Mouse (Mus musculus) liver, adult 2 months (tissue): Measurements from ENCODE around the gene Krtcap2. TPM values are rescaled to one million over a fixed set of nuclear protein-coding genes. Genes with fewer than 3 reads are reported as not detected.
"Not testable (repeated sequence)": the region's sequence is repeated elsewhere in the genome, so short reads cannot be mapped to it uniquely, and the experiment has no call there.

Experiments
- DNase-seq: peaks from one replicate; pipeline ENCODE4 v3.0.0-alpha.2; 2011; ENCODE audit warnings: low read depth, low spot score; ENCODE audit errors: extremely low read depth
- H3K27ac ChIP-seq: fragments of 200-500 bp; replicated peaks from 2 replicates; pipeline ENCODE4 v1.5.1; 2012; ENCODE audit warnings: low read depth, mild to moderate bottlenecking, control low read depth, inconsistent platforms, low read length; ENCODE audit not compliant: insufficient read depth
- H3K27me3 ChIP-seq: fragments of 200-500 bp; 2 replicates; pipeline ENCODE4 v1.6.1; 2012; ENCODE audit warnings: mild to moderate bottlenecking, moderate library complexity, low read length, inconsistent platforms; ENCODE audit not compliant: control insufficient read depth, insufficient read depth
- H3K36me3 ChIP-seq: fragments of 200-500 bp; 2 replicates; pipeline ENCODE4 v1.6.1; 2012; ENCODE audit warnings: low read length, inconsistent platforms; ENCODE audit not compliant: control insufficient read depth, insufficient read depth
- H3K4me1 ChIP-seq: fragments of 200-500 bp; 2 replicates; pipeline ENCODE4 v1.6.1; 2011; ENCODE audit warnings: low read length; ENCODE audit not compliant: control insufficient read depth, insufficient read depth
- H3K4me3 ChIP-seq: fragments of 200-500 bp; 2 replicates; pipeline ENCODE4 v1.5.1; 2011; ENCODE audit warnings: low read depth, mild to moderate bottlenecking, control low read depth, low read length, moderate library complexity; ENCODE audit not compliant: insufficient read depth
- H3K79me2 ChIP-seq: fragments of 200-500 bp; 2 replicates; pipeline ENCODE4 v1.6.1; 2012; ENCODE audit warnings: inconsistent platforms, mild to moderate bottlenecking, low read length, moderate library complexity; ENCODE audit not compliant: control insufficient read depth, insufficient read depth
- H3K9ac ChIP-seq: fragments of 200-500 bp; 2 replicates; pipeline ENCODE4 v1.6.1; 2012; ENCODE audit warnings: low read depth, mild to moderate bottlenecking, control low read depth, inconsistent platforms, low read length
- CTCF ChIP-seq: fragments of 200-500 bp; IDR thresholded peaks from 2 replicates; pipeline ENCODE4 v1.5.1; 2011; ENCODE audit warnings: low read depth, low read length, control low read depth
- POLR2A ChIP-seq: fragments of 200-500 bp; IDR thresholded peaks from 2 replicates; pipeline ENCODE4 v1.6.1; 2011; ENCODE audit warnings: low read length, control low read depth; ENCODE audit not compliant: insufficient read depth; ENCODE audit errors: extremely low read depth
- WGBS: fragments of 180-500 bp; shearing (Covaris S2); methylation state at CpG from one replicate; pipeline ENCODE4 v1.1.7; 2018; 5-methylcytosine and 5-hydroxymethylcytosine counted together
- polyA plus RNA-seq: library from polyadenylated mRNA; depleted of rRNA; stranded (reverse); fragments of >200 nt; gene quantifications from 2 replicates; pipeline ENCODE4 v1.2.3, GENCODE M21; 2012
- total RNA-seq: library from RNA; depleted of rRNA; stranded (reverse); fragments of >200 nt; gene quantifications from 2 replicates; pipeline ENCODE4 v1.2.3, GENCODE M21; 2014

Krtcap2 gene
- total and polyA plus RNA-seq, 2 experiments: 45.1 to 197 TPM

DNA sequence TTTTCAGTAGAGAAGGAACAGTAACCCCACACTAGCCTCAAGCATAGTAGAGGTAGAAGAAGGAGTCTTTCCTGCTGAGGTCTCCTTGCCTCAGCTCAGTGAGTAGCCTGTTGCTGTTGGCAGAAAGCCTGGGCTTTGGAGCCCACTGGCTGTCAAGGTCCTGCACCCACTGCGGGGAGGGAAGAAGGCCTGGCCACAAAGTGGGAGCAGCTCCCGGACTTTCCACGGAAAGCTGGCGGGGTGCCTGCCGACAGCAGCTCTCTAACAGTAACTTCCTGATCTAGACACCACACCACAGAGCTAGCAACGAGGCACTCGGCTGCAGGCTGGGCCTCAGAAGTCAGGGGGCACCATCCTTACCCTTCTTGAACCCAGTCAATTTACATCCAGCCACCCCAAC lies 35.0 kb upstream of the Krtcap2 start:
- H3K27me3 ChIP-seq: no peaks in the 10 kb centered on the region
- H3K4me1 ChIP-seq: no peaks in the 10 kb centered on the region; the same call in 1 of the 2 replicates
- TF ChIP-seq CTCF (no peak), POLR2A (no peak)
- no peak overlapping the region for H3K4me3 ChIP-seq
- WGBS: 56% methylated on average over 7 of the region's 7 CpGs
- H3K9ac ChIP-seq: no peak overlapping the region
- H3K27ac ChIP-seq: no peak overlapping the region
- peaks cover 5% of the 10 kb centered on the region; the same call in 1 of the 2 replicates for H3K36me3 ChIP-seq
- no peaks in the 10 kb centered on the region for H3K79me2 ChIP-seq
- no peak for DNase-seq

DNA sequence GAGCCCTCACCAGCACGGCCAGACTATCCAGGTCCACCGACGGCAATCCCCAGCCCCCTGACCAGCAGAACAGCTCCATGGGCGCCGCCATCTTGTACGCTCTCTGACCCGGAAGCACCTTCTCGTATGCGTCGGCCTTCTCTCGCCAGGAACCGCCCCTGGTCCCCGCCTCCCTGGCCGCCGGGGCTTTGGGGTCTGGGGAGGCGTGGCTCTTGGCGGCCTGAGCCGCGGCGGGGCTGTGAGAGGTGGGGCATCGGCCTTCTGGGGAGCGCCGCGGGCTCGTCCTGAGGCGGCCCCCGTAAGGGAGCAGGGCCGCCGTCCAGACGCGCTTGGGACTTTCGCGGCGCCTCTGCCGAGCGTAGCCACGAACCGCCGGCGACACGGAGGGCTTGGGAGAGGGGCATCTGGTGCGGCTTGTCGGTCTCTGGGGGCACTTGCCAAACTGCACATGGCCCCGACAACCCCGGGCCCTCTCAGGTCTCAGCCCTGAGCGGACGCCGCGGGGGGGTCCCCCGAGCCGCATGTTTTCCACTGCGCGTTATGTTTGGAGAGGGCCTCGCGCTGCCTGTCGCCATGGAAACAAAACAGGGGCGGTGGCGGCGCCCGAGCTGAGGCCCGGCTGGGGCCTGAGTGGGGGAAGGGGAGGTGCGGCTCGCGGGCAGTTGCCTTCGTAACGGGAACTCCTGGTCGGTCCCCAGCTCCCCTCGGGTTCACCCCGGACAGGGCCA lies 31.8 kb upstream of the Krtcap2 start:
- under 1% methylated on average over 69 of the region's 69 CpGs for WGBS
- no peaks in the 10 kb centered on the region for H3K27me3 ChIP-seq
- no peaks in the 10 kb centered on the region; the same call in 1 of the 2 replicates for H3K36me3 ChIP-seq
- TF ChIP-seq POLR2A (0 out of 2 replicates have a peak, but pooled peaks have one; percentile 19), CTCF (no peak)
- no peaks in the 10 kb centered on the region; the same call in 1 of the 2 replicates for H3K4me1 ChIP-seq
- peak overlapping the region; percentile 77 for H3K9ac ChIP-seq
- H3K79me2 ChIP-seq: no peaks in the 10 kb centered on the region
- peak; percentile 78 for DNase-seq
- peak overlapping the region; percentile 62 for H3K27ac ChIP-seq
- H3K4me3 ChIP-seq: peak overlapping the region; percentile 96

DNA sequence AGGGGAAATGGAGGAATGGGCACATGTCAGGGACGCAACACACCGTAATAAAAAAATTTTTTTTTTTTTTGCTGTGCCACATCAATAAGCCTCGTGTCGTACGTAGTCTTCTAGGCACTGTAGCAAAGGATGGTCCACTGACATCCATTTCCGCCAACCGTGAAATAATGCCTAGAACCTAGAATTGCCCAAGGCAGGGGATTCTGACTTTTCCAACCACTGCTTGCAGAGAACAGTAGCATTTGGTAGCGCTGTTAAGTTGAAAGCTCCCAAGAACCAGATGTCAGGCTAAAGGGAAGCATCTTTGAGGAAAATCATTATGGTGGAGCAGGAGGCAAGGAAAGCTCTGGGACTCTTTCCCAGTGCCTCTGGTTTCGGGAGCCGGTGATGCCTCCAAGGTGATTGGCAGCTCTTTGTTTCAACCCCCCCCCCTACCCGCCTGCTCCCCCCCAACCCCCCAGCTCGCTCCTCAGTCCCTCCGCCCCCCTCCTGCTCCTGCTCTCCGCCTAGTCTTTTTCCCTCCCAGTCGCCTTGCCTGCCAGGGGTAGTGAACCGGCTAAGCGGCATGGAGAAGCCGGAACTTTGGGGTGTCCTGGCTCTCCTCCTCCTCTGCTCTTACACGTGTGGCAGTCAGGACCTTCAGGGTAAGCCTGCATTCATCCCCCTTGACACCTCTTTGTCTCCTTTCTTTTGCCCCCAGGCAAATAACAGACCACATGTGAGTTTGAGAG lies 30.9 kb upstream of the Krtcap2 start, which contains the start of gene Thbs3:
Gene Thbs3, plus strand, starts transcription at position 500 of the 731 bp plus-strand sequence.
- Histone ChIP-seq H3K9ac (peak within 1 kb of the TSS; percentile 71), H3K4me3 (peak within 1 kb of the TSS; percentile 96), H3K36me3 (no peaks in the 10 kb centered on the region), H3K4me1 (no peaks in the 10 kb centered on the region; the same call in 1 of the 2 replicates), H3K79me2 (no peaks in the 10 kb centered on the region), H3K27ac (peak within 1 kb of the TSS; percentile 21), H3K27me3 (no peaks in the 10 kb centered on the region)
- 18% methylated on average over 19 of the region's 19 CpGs for WGBS
- DNase-seq: no peak
- TF ChIP-seq CTCF (no peak), POLR2A (no peak)

DNA sequence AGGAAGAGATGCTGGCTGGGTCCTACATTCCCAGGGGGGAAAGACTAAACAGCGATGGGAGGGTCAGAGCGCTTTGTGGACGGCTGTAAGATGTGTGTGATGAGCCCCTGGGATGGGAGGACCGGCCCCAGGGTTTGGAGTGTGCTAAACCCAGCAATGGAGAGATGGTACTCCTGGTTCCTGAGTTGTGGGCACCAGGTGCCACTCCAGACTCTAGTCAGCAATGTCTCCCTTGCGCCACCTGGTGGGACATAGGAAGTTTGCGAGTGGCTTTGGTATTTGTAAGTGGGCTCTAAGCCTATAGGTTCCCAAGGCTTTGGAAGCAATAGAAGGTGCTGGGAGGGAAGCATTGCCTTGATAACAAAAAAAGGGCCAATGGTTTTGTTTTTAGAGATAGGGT lies 29.9 kb upstream of the Krtcap2 start:
- no peaks in the 10 kb centered on the region; the same call in 1 of the 2 replicates for H3K4me1 ChIP-seq
- peak; percentile 53 for DNase-seq
- under 1% methylated on average over 6 of the region's 6 CpGs for WGBS
- TF ChIP-seq CTCF (peak; percentile 91), POLR2A (no peak)
- no peak overlapping the region for H3K4me3 ChIP-seq
- H3K79me2 ChIP-seq: no peaks in the 10 kb centered on the region
- no peak overlapping the region for H3K9ac ChIP-seq
- H3K27me3 ChIP-seq: no peaks in the 10 kb centered on the region
- no peaks in the 10 kb centered on the region for H3K36me3 ChIP-seq
- H3K27ac ChIP-seq: no peak overlapping the region

DNA sequence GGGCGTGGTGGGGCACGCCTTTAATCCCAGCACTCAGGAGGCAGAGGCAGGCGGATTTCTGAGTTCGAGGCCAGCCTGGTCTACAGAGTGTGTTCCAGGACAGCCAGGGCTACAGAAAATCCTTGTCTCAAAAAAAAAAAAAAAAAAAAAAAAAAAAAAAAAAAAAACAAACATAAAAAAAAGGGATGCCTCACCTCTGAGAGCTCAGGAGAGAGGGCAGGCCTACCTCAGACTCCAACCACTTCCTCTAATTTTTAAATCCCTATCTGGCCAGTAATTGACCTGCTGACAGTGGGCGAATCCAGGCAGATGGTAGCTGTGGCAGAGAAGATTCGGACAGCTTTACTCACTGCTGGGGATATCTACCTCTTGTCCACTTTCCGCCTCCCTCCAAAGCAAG lies 29.4 kb upstream of the Krtcap2 start:
- not testable (repeated sequence) for H3K27ac ChIP-seq, H3K36me3 ChIP-seq, DNase-seq, H3K79me2 ChIP-seq, H3K27me3 ChIP-seq, H3K9ac ChIP-seq, H3K4me1 ChIP-seq, H3K4me3 ChIP-seq
- 68% methylated on average over 7 of the region's 7 CpGs for WGBS

DNA sequence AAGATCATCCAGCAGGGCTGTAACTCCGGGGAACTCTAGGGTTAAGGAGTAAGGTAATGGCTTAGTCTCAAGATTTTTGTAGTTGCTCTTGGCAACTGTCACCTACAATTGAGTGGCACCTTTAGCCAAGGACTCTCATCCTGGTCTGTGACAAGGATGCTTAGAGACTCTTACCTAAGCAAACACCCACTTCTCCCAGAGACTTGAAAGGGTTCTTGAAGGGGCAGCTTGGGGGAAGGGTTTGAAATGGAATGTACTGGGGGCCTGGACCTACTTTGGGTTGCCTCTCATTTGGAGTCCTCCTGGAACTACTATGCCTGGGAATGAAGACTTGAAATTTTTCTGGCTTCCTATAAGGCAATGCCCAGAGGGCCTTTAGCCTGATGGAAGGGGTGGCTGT lies 27.5 kb upstream of the Krtcap2 start:
- Histone ChIP-seq H3K79me2 (no peaks in the 10 kb centered on the region), H3K36me3 (no peaks in the 10 kb centered on the region), H3K4me1 (no peaks in the 10 kb centered on the region; the same call in 1 of the 2 replicates), H3K9ac (no peak overlapping the region), H3K4me3 (no peak overlapping the region), H3K27ac (no peak overlapping the region), H3K27me3 (no peaks in the 10 kb centered on the region)
- 85% methylated on average over 1 of the region's 1 CpGs for WGBS
- no peak for DNase-seq
- TF ChIP-seq POLR2A (no peak), CTCF (no peak)
